Mouse (Mus musculus) lung, postnatal 0 days (tissue): ENCODE measurements around the gene H2-M10.2. TPM values are rescaled to one million over a fixed set of nuclear protein-coding genes. Genes with fewer than 3 reads are reported as not detected.
A peak's percentile ranks its signal among the peaks of the same experiment; 100 is the strongest.
"Not testable (repeated sequence)": the region's sequence is repeated elsewhere in the genome, so short reads cannot be mapped to it uniquely, and the experiment has no call there.

Experiments
- ATAC-seq: fragments of 200-750 bp; cut with Nextera tagmentation; 2 replicates; pipeline ENCODE4 v1.8.0; 2017; ENCODE audit warnings: moderate library complexity
- DNase-seq: peaks from one replicate; pipeline ENCODE4 v3.0.0-alpha.2; 2016; ENCODE audit warnings: low spot score
- H3K27ac ChIP-seq: fragments of 300-500 bp; sonication (generic); 2 replicates; pipeline ENCODE4 v1.5.1; 2014; ENCODE audit warnings: antibody characterized with exemption, mild to moderate bottlenecking, low read length, mixed read lengths
- H3K27me3 ChIP-seq: fragments of 300-500 bp; sonication (generic); replicated peaks from 2 replicates; pipeline ENCODE4 v1.6.1; 2014; ENCODE audit warnings: low read length, mixed read lengths; ENCODE audit not compliant: insufficient read depth
- H3K36me3 ChIP-seq: fragments of 300-500 bp; sonication (generic); 2 replicates; pipeline ENCODE4 v1.6.1; 2014; ENCODE audit warnings: low read length, mixed read lengths; ENCODE audit not compliant: insufficient read depth
- H3K4me1 ChIP-seq: fragments of 300-500 bp; sonication (generic); 2 replicates; pipeline ENCODE4 v1.6.1; 2014; ENCODE audit warnings: antibody characterized with exemption, low read depth, low read length, mixed read lengths; ENCODE audit not compliant: insufficient read depth
- H3K4me2 ChIP-seq: fragments of 300-500 bp; sonication (generic); replicated peaks from 2 replicates; pipeline ENCODE4 v1.6.1; 2014; ENCODE audit warnings: low read depth, mild to moderate bottlenecking, low read length, moderate library complexity, mixed read lengths
- H3K4me3 ChIP-seq: fragments of 300-500 bp; sonication (generic); 2 replicates; pipeline ENCODE4 v1.5.1; 2014; ENCODE audit warnings: low read depth, low read length
- H3K9ac ChIP-seq: fragments of 300-500 bp; sonication (generic); replicated peaks from 2 replicates; pipeline ENCODE4 v1.6.1; 2014; ENCODE audit warnings: low read depth, mild to moderate bottlenecking
- H3K9me3 ChIP-seq: fragments of 300-500 bp; sonication (generic); 2 replicates; pipeline ENCODE4 v1.6.1; 2016; ENCODE audit warnings: low read length, mixed read lengths
- CTCF ChIP-seq: IDR thresholded peaks from 2 replicates; pipeline ENCODE4 v1.5.1; 2016; ENCODE audit warnings: antibody characterized with exemption, mild to moderate bottlenecking
- EP300 ChIP-seq: IDR thresholded peaks from 2 replicates; pipeline ENCODE4 v1.6.1; 2016; ENCODE audit warnings: antibody characterized with exemption, mild to moderate bottlenecking, control low read depth
- WGBS: fragments of 180-500 bp; shearing (Covaris S2); extraction: QIAGEN DNeasy Blood & Tissue Kit; methylation state at CpG from one replicate; pipeline ENCODE4 v1.1.7; 2014; 5-methylcytosine and 5-hydroxymethylcytosine counted together
- polyA plus RNA-seq: library from polyadenylated mRNA; unstranded; fragments of >200 nt; fragmentation: Nextera tagmentation; extraction: Ambion mirVana; gene quantifications from 2 replicates; pipeline ENCODE4 v1.2.1, GENCODE M21; 2015

The H2-M10.2 gene
- polyA plus RNA-seq, 1 experiment from 2014 or later, result not detected

DNA sequence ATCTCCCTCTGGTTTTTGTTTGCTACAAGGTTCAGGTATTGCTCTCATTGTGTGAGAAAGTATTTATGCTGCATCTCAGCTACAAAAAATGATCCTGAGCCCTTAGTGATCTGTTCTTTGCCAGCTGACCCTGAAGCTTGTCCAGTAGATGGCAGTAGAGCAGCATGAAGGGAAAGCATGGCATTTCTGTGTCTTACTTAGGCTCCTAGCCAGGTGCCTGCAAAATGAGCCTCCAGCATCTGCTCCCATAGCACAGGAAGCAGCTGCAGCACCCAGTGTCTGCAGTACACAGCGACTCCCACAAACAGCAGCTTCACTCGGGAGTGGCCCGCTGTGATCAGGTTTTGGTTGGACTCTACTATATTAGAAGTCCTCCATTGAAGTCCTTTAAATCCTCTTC is 22.6 kb upstream of the H2-M10.2 start:
- H3K36me3 ChIP-seq, H3K27me3 ChIP-seq, H3K4me2 ChIP-seq, ATAC-seq, H3K4me1 ChIP-seq, H3K9me3 ChIP-seq, H3K27ac ChIP-seq, H3K9ac ChIP-seq, H3K4me3 ChIP-seq: not testable (repeated sequence)
- WGBS, result 0% methylated on average over 3 of the region's 3 CpGs
- peak; percentile 82 for TF ChIP-seq CTCF
- peak; percentile 87 for DNase-seq

- no peaks in the 10 kb centered on the region for H3K27me3 ChIP-seq
- DNase-seq (no peak), ATAC-seq (no peak)
- no peaks in the 10 kb centered on the region for H3K4me1 ChIP-seq
- H3K9ac ChIP-seq, result no peak overlapping the region
- WGBS, result 93% methylated on average over 4 of the region's 4 CpGs
- H3K4me3 ChIP-seq, result no peak overlapping the region
- TF ChIP-seq EP300 (no peak), CTCF (no peak)
- H3K9me3 ChIP-seq, result no peaks in the 10 kb centered on the region
- no peak overlapping the region for H3K27ac ChIP-seq
- no peak overlapping the region for H3K4me2 ChIP-seq
- H3K36me3 ChIP-seq, result peaks cover 6% of the 10 kb centered on the region; the same call in 1 of the 2 replicates
Observed at GRCm38 (mm10) chr17:36281521-36282245, 4.6 kb downstream of the H2-M10.2 start.

- Histone ChIP-seq H3K27me3 (no peaks in the 10 kb centered on the region), H3K4me3 (no peak overlapping the region), H3K27ac (no peak overlapping the region), H3K9ac (no peak overlapping the region), H3K9me3 (no peaks in the 10 kb centered on the region), H3K4me1 (peaks cover 13% of the 10 kb centered on the region; the same call in 1 of the 2 replicates), H3K36me3 (peaks cover 9% of the 10 kb centered on the region; the same call in 1 of the 2 replicates), H3K4me2 (no peak overlapping the region)
- ATAC-seq, result no peak
- TF ChIP-seq CTCF, result no peak
- no peak for TF ChIP-seq EP300
- DNase-seq, result no peak
- WGBS, result 80% methylated on average over 4 of the region's 4 CpGs
Observed at GRCm38 (mm10) chr17:36274776-36275175, 11.5 kb downstream of the H2-M10.2 start.

GRCm38 (mm10) chr17:36273796-36274195 is 12.5 kb downstream of the H2-M10.2 start:
- no peak overlapping the region for H3K27ac ChIP-seq
- peaks cover 13% of the 10 kb centered on the region; the same call in 1 of the 2 replicates for H3K4me1 ChIP-seq
- no peak overlapping the region for H3K4me3 ChIP-seq
- no peak overlapping the region for H3K9ac ChIP-seq
- TF ChIP-seq EP300 (no peak), CTCF (no peak)
- no peak overlapping the region for H3K4me2 ChIP-seq
- H3K27me3 ChIP-seq, result no peaks in the 10 kb centered on the region
- DNase-seq, result no peak
- no peaks in the 10 kb centered on the region for H3K9me3 ChIP-seq
- WGBS, result 77% methylated on average over 4 of the region's 4 CpGs
- H3K36me3 ChIP-seq, result peaks cover 9% of the 10 kb centered on the region; the same call in 1 of the 2 replicates
- ATAC-seq, result no peak

- Histone ChIP-seq H3K36me3 (peaks cover 10% of the 10 kb centered on the region; the same call in 1 of the 2 replicates), H3K9ac (no peak overlapping the region), H3K27ac (no peak overlapping the region), H3K27me3 (no peaks in the 10 kb centered on the region), H3K9me3 (no peaks in the 10 kb centered on the region), H3K4me3 (0 out of 2 replicates have a peak overlapping the region, but pooled peaks have one; percentile 100), H3K4me2 (peak overlapping the region; percentile 79), H3K4me1 (peaks cover 13% of the 10 kb centered on the region; the same call in 1 of the 2 replicates)
- TF ChIP-seq CTCF (no peak), EP300 (no peak)
- ATAC-seq (no peak), DNase-seq (no peak)
- 75% methylated on average over 9 of the region's 9 CpGs for WGBS
Observed at GRCm38 (mm10) chr17:36272643-36273366, 13.5 kb downstream of the H2-M10.2 start.

GRCm38 (mm10) chr17:36271586-36272256 is 14.6 kb downstream of the H2-M10.2 start, which contains the start of gene Trim39:
Trim39 (minus strand) TSS chr17:36272247.
- TF ChIP-seq EP300, result no peak
- TF ChIP-seq CTCF, result no peak
- no peaks in the 10 kb centered on the region for H3K27me3 ChIP-seq
- H3K4me1 ChIP-seq, result peaks cover 13% of the 10 kb centered on the region; the same call in 1 of the 2 replicates
- peak within 1 kb of the TSS; percentile 97 for H3K9ac ChIP-seq
- no peaks in the 10 kb centered on the region for H3K9me3 ChIP-seq
- WGBS, result under 1% methylated on average over 36 of the region's 43 CpGs
- peak within 1 kb of the TSS; percentile 100 for H3K4me3 ChIP-seq
- H3K27ac ChIP-seq, result peak within 1 kb of the TSS; percentile 94
- DNase-seq (peak; percentile 90), ATAC-seq (peak; percentile 83)
- peaks cover 17% of the 10 kb centered on the region; the same call in 1 of the 2 replicates for H3K36me3 ChIP-seq
- peak within 1 kb of the TSS; percentile 79 for H3K4me2 ChIP-seq
